Mouse (Mus musculus) stomach, embryonic 15.5 days (tissue): Measurements from ENCODE around the gene Stambp. TPM values are rescaled to one million over a fixed set of nuclear protein-coding genes. Genes with fewer than 3 reads are reported as not detected.

Experiments used
- ATAC-seq: fragments of 200-750 bp; cut with Nextera tagmentation; 2 replicates; pipeline ENCODE4 v1.8.0; 2017; ENCODE audit warnings: low read depth, moderate number of reproducible peaks, moderate TSS enrichment; ENCODE audit not compliant: insufficient read depth, low FRiP score
- H3K27ac ChIP-seq: fragments of 300-500 bp; sonication (generic); 2 replicates; pipeline ENCODE4 v1.5.1; 2015; ENCODE audit warnings: mild to moderate bottlenecking, inconsistent platforms
- H3K27me3 ChIP-seq: fragments of 300-500 bp; sonication (generic); replicated peaks from 2 replicates; pipeline ENCODE4 v1.6.1; 2015; ENCODE audit warnings: inconsistent platforms
- H3K36me3 ChIP-seq: fragments of 300-500 bp; sonication (generic); 2 replicates; pipeline ENCODE4 v1.6.1; 2015; ENCODE audit warnings: inconsistent platforms
- H3K4me1 ChIP-seq: fragments of 300-500 bp; sonication (generic); 2 replicates; pipeline ENCODE4 v1.6.1; 2015; ENCODE audit warnings: inconsistent platforms
- H3K4me2 ChIP-seq: fragments of 300-500 bp; sonication (generic); 2 replicates; pipeline ENCODE4 v1.6.1; 2015; ENCODE audit warnings: mild to moderate bottlenecking, inconsistent platforms
- H3K4me3 ChIP-seq: fragments of 300-500 bp; sonication (generic); replicated peaks from 2 replicates; pipeline ENCODE4 v1.5.1; 2015; ENCODE audit warnings: inconsistent platforms
- H3K9ac ChIP-seq: fragments of 300-500 bp; sonication (generic); 2 replicates; pipeline ENCODE4 v1.6.1; 2015; ENCODE audit warnings: inconsistent platforms
- H3K9me3 ChIP-seq: fragments of 300-500 bp; sonication (generic); 2 replicates; pipeline ENCODE4 v1.6.1; 2016; ENCODE audit warnings: inconsistent platforms
- WGBS: fragments of 180-500 bp; shearing (Covaris S2); methylation state at CpG from one replicate; pipeline ENCODE4 v1.1.7; 2015; 5-methylcytosine and 5-hydroxymethylcytosine counted together
- polyA plus RNA-seq: library from polyadenylated mRNA; unstranded; fragments of >200 nt; fragmentation: Nextera tagmentation; extraction: Ambion mirVana; gene quantifications from 2 replicates; pipeline ENCODE4 v1.2.1, GENCODE M21; 2015

The Stambp gene
- 23.2 and 24.7 TPM in 2 replicates for polyA plus RNA-seq

DNA sequence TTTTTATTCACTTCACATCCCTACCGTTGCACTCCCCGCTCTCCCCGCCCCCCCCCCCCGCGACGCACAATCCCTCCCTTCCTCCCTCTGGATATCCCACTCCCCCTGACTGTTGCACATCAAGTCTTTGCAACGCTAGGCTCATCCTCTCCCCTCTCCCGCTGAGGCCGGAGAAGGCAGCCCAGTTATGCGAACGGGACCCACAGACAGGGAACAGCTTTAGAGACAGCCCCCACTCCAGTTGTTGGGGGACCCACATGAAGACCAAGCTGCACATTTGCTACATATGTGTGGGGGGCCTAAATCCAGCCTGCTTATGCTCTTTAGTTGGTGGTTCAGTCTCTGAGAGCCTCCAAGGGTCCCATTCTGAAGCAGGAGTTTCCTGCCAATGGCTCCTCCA, at the start of gene Stambp:
Gene Stambp (minus strand): TSS at position 59 of the 400 bp plus-strand sequence.
- ATAC-seq, result peak; percentile 52
- 0% methylated on average over 7 of the region's 11 CpGs for WGBS

DNA sequence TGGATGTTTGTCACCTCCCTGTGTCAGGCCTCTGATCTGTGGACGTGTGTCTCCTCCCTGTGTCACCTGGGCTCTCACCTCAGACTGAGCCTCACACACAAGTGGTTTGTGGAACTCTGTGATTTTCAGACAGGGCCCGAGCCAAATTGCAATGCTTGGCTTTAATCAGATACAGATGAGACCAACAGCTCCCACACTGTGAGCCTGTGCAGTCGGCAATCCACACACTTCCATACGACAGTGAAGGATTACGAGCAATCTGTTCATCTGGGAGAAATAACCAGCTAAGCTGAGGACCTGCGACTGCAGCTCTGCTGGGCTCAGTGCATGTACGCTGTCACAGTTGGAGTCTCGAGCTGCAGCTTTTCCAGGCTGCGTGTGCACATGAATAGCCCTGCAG, 47.4 kb upstream of the Stambp start:
- 52% methylated on average over 9 of the region's 9 CpGs for WGBS
- H3K27ac ChIP-seq, result no peak overlapping the region
- H3K9ac ChIP-seq, result no peak overlapping the region
- no peaks in the 10 kb centered on the region for H3K9me3 ChIP-seq
- H3K36me3 ChIP-seq, result no peaks in the 10 kb centered on the region
- H3K4me3 ChIP-seq, result no peak overlapping the region
- H3K27me3 ChIP-seq, result no peaks in the 10 kb centered on the region
- H3K4me1 ChIP-seq, result no peaks in the 10 kb centered on the region
- H3K4me2 ChIP-seq, result no peak overlapping the region
- ATAC-seq, result no peak

More for the DNA sequence above, at the start of gene Stambp:
- H3K36me3 ChIP-seq, result no peaks in the 10 kb centered on the region
- H3K27ac ChIP-seq, result peak within 1 kb of the TSS; percentile 82
- H3K9ac ChIP-seq, result peak within 1 kb of the TSS; percentile 66
- H3K27me3 ChIP-seq, result no peaks in the 10 kb centered on the region; the same call in 1 of the 2 replicates
- H3K9me3 ChIP-seq, result no peaks in the 10 kb centered on the region
- peak within 1 kb of the TSS; percentile 80 for H3K4me3 ChIP-seq
- peaks cover 11% of the 10 kb centered on the region for H3K4me1 ChIP-seq
- peak within 1 kb of the TSS; percentile 78 for H3K4me2 ChIP-seq

DNA sequence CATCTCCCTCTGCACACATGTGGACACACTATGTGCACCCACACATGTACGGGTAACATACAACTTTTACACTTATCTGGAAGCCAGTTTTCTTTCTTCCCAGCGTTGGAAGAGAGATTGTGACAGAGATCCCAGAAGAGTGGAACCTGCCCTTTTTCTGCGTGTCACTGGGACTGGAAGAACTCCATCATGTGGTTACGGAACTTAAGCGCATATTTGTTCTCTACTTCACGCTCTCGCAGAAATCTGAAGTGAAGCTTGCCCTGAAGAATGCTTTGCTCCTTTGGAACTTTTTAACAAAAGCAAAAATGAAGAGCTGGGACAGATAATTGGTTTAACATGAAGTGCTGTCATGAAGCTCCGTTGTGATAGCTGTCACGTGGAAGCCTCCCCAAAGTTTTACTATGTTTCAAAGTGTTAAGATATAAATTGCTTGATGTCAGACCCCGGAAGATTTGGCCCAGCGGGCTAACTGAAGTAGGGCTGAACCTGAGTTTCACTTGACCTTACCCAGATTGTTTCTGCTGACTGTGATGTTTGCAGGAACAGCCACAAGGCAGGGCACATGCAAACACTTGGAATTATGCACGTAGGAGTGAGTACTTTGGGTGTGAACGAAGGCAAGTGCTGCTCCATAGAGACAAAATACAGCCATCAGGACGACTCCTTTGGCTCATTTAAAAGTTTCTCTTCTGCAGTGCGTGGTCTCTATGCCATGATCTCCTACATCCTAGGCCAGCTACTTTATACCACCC, 45.2 kb upstream of the Stambp start:
- no peak overlapping the region for H3K27ac ChIP-seq
- H3K4me1 ChIP-seq, result no peaks in the 10 kb centered on the region
- no peaks in the 10 kb centered on the region for H3K9me3 ChIP-seq
- WGBS, result 73% methylated on average over 15 of the region's 15 CpGs
- no peaks in the 10 kb centered on the region for H3K36me3 ChIP-seq
- no peak overlapping the region for H3K9ac ChIP-seq
- no peak overlapping the region for H3K4me3 ChIP-seq
- ATAC-seq, result no peak
- H3K27me3 ChIP-seq, result no peaks in the 10 kb centered on the region
- no peak overlapping the region for H3K4me2 ChIP-seq

DNA sequence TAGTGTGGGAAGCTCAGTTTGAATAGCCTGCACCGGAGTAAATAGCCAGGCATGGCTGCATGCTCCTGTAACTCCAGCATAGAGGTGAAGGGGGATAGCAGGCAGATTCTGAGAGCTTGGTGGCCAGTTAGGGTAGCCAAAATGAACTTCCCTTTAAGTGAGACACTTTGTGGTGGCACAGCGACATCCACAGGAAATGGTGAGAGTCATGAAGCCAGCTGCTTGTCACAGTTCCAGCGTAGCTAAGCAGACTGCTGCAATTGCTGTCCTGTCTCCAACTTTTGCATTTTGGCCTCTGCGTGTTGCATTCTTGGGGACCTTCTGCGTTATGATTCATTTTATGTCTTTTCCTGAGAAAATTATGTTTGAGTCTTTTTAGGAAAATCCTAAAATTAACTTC, 44.0 kb upstream of the Stambp start:
- Histone ChIP-seq H3K4me3 (no peak overlapping the region), H3K9ac (no peak overlapping the region), H3K9me3 (no peaks in the 10 kb centered on the region), H3K4me2 (no peak overlapping the region), H3K4me1 (no peaks in the 10 kb centered on the region), H3K27me3 (no peaks in the 10 kb centered on the region), H3K36me3 (no peaks in the 10 kb centered on the region), H3K27ac (no peak overlapping the region)
- WGBS, result 59% methylated on average over 5 of the region's 5 CpGs
- no peak for ATAC-seq

DNA sequence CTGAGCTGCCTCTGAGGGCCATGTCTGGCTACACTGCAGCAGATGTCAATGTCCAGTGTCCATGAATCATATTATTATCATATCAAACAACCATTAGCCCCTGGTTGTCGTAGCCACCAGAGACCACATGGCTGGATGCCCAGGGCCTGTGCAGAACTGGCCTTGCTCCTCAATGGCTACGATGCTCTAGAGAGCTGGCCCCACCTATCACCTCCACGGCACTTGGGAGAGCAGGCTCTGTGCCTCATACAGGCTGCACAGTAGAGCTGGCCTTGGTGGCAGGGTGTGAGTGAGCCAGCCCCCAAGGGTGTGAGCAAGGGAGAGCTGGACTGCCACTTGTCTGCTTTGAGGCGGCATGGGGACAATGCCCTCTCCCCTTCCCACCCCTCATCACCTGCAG, 41.9 kb upstream of the Stambp start:
- Histone ChIP-seq H3K9ac (no peak overlapping the region), H3K27ac (no peak overlapping the region), H3K4me3 (no peak overlapping the region), H3K36me3 (no peaks in the 10 kb centered on the region), H3K4me1 (no peaks in the 10 kb centered on the region), H3K4me2 (no peak overlapping the region), H3K9me3 (no peaks in the 10 kb centered on the region), H3K27me3 (no peaks in the 10 kb centered on the region)
- no peak for ATAC-seq
- 79% methylated on average over 4 of the region's 4 CpGs for WGBS

DNA sequence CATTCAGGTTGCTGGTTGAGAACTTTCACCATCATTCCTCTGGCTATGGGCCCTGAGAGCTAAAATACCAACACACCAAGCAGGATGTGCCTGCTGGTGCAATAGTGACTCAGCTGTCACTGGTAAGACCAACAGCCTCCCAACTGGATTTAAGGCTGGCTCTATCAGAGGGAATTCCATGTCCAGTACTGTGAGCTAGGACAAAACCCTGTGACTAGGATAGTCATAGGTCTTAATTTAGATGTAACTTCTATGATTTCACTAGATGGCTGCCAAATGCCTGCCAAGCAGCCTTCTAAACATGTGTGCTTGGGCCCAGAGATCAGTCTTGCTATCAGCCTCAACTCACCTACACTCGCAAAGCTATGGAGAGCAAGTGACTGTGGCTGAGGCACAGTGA, 40.4 kb upstream of the Stambp start:
- Histone ChIP-seq H3K27me3 (no peaks in the 10 kb centered on the region), H3K4me2 (no peak overlapping the region), H3K9me3 (no peaks in the 10 kb centered on the region), H3K27ac (no peak overlapping the region), H3K9ac (no peak overlapping the region), H3K4me3 (no peak overlapping the region), H3K4me1 (no peaks in the 10 kb centered on the region), H3K36me3 (no peaks in the 10 kb centered on the region)
- 89% methylated on average over 1 of the region's 1 CpGs for WGBS
- ATAC-seq, result no peak

DNA sequence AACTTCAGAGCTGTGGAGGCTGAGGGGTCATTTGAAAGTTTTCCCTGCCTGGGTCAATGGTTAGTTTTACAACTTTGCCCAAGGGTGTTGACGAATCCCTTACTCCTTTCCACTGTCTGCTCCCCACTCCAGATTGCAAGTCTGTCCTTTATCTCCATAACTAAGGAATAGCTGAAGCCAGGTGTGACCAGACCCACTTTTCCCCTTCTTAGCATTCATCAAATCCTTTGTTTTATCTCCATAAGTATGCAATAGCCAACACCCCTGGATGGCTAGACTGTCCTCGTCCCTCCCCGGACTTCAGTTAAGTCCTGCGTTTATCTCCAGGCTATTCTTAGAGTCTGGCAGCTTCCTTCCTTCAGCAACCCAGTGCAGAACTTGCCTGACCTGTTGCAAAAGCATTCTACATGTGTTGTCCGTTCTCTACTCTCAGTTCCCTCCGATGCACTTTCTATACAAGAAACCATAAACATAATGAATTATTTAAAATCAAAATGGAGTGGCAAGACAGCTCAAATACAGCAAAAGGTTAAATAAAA, 27.2 kb upstream of the Stambp start:
- no peak for ATAC-seq
- no peak overlapping the region for H3K4me3 ChIP-seq
- H3K27ac ChIP-seq, result no peak overlapping the region
- H3K4me2 ChIP-seq, result no peak overlapping the region
- H3K9ac ChIP-seq, result no peak overlapping the region
- WGBS, result 58% methylated on average over 6 of the region's 6 CpGs
- H3K9me3 ChIP-seq, result no peaks in the 10 kb centered on the region
- no peaks in the 10 kb centered on the region for H3K27me3 ChIP-seq
- no peaks in the 10 kb centered on the region for H3K4me1 ChIP-seq
- H3K36me3 ChIP-seq, result no peaks in the 10 kb centered on the region

DNA sequence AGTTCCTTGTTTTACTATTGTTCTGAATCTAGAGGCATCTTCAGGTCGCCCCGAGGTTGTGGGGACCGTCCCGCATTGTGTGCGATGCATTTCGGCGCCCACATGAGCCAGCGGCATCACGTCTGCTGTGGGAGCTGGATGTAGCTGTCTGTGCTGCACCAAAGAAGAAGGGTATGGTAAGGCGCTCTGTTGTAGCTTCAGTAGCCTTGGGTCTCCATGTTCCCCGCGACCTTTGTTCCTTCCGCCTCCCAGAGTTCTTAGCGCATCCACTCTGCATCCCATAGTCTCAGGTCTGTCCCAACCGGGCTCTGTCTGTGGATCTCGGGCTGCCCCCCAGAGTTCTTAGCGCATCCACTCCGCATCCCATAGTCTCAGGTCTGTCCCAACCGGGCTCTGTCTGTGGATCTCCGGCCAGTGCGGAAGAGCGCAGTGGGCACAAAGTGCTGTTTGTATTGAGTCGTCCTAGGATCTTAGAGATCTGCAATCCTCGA, 26.6 kb upstream of the Stambp start:
- Histone ChIP-seq H3K4me3 (peak overlapping the region; percentile 27; the same call in 1 of the 2 replicates), H3K27ac (no peak overlapping the region), H3K27me3 (no peaks in the 10 kb centered on the region), H3K9me3 (no peaks in the 10 kb centered on the region), H3K9ac (no peak overlapping the region), H3K4me2 (peak overlapping the region; percentile 49), H3K36me3 (no peaks in the 10 kb centered on the region), H3K4me1 (no peaks in the 10 kb centered on the region)
- WGBS, result 41% methylated on average over 24 of the region's 24 CpGs
- ATAC-seq, result no peak

DNA sequence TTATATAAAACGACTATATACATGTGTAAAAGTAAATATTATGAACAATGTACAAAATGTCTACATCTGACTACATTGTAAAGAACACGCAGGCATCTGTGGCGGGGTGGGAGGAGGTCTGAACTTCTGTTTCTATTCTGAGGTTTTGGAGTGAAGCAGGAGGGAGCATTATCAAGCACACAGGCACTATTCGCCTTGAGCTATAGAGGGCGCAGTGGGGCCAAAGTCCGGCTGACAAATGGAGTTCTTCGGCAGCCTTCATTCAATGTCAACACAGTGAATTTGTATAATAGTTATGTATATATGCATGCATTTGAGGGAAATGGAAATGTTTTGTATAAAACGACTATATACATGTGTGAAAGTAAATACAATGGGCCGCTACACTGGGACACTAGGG, 26.1 kb upstream of the Stambp start:
- ATAC-seq, result no peak
- Histone ChIP-seq H3K4me2 (peak overlapping the region; percentile 49), H3K27ac (no peak overlapping the region), H3K4me3 (peak overlapping the region; percentile 27; the same call in 1 of the 2 replicates), H3K27me3 (no peaks in the 10 kb centered on the region), H3K4me1 (no peaks in the 10 kb centered on the region), H3K9me3 (no peaks in the 10 kb centered on the region), H3K9ac (no peak overlapping the region), H3K36me3 (no peaks in the 10 kb centered on the region)
- WGBS, result 7% methylated on average over 9 of the region's 9 CpGs

DNA sequence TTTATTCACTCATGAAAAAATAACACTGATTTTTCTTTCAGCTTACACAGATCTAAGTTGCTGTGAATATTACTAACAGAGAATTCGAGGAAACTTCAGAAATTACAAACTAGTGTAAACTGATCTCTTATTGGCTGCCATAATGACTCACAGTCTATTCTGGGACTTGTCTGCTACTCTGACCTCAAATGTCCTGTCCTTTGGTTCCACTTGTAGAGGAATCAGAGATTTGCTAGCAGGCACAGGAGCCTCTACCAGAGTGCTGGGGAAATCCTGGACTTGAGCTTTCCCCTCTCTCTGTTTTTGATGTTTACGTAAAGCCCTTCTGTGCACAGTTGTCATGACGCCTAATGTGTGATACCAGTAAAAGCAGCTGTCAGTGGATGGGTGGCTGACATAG, 25.5 kb upstream of the Stambp start:
- H3K4me2 ChIP-seq, result no peak overlapping the region
- WGBS, result 47% methylated on average over 3 of the region's 3 CpGs
- no peak for ATAC-seq

DNA sequence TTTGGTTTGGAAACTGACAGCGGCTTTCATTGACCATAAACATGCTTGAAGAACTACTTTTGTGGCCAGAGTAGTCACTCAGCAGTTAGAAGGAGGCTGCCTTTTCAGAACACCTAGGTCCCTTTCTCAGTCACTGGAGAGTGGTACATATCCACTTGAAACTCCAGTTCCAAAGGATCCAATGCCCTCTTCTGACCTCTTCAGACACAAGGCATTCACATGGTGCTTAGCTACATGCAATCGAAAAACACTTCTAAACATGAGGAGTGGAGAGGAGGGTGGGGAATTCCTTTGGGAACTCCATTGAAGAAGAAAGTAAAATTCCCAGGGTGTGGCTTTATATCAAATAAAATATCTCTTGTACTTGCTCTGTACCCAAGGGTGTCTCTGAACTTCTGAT, 22.5 kb upstream of the Stambp start:
- H3K4me2 ChIP-seq, result no peak overlapping the region
- H3K4me1 ChIP-seq, result no peaks in the 10 kb centered on the region
- 83% methylated on average over 2 of the region's 2 CpGs for WGBS
- H3K27me3 ChIP-seq, result no peaks in the 10 kb centered on the region
- H3K9me3 ChIP-seq, result no peaks in the 10 kb centered on the region
- no peak for ATAC-seq
- no peak overlapping the region for H3K9ac ChIP-seq
- H3K36me3 ChIP-seq, result no peaks in the 10 kb centered on the region
- no peak overlapping the region for H3K4me3 ChIP-seq
- no peak overlapping the region for H3K27ac ChIP-seq

More for the DNA sequence above, 25.5 kb upstream of the Stambp start:
- Histone ChIP-seq H3K4me1 (no peaks in the 10 kb centered on the region), H3K36me3 (no peaks in the 10 kb centered on the region), H3K27ac (no peak overlapping the region), H3K9ac (no peak overlapping the region), H3K9me3 (no peaks in the 10 kb centered on the region), H3K27me3 (no peaks in the 10 kb centered on the region), H3K4me3 (no peak overlapping the region)

DNA sequence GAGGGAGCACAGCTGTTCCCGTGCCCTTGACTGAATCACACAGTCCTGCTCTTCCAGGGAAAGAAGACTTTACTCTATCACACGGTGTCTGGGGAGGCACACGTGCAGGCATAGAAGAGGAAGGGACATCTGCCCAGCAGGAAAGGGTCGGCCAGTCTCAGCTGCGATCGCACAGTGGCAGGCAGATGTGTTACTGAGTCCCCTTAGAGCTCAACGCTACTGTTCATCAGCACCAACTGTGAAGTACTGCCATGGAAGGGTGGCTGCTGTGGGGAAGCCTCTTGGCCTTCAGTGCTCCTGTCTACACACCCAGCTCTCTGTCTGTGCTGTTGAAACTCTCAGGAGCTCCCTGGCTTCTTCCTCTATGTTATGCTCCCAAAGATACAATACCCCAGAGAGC, 21.4 kb upstream of the Stambp start:
- no peaks in the 10 kb centered on the region for H3K36me3 ChIP-seq
- no peak overlapping the region for H3K9ac ChIP-seq
- no peaks in the 10 kb centered on the region for H3K9me3 ChIP-seq
- H3K27me3 ChIP-seq, result no peaks in the 10 kb centered on the region
- H3K4me3 ChIP-seq, result no peak overlapping the region
- no peak for ATAC-seq
- WGBS, result 75% methylated on average over 7 of the region's 7 CpGs
- H3K4me2 ChIP-seq, result no peak overlapping the region
- H3K27ac ChIP-seq, result no peak overlapping the region
- H3K4me1 ChIP-seq, result no peaks in the 10 kb centered on the region
